Mouse (Mus musculus): ENCODE measurements around the gene Socs7.

DNA sequence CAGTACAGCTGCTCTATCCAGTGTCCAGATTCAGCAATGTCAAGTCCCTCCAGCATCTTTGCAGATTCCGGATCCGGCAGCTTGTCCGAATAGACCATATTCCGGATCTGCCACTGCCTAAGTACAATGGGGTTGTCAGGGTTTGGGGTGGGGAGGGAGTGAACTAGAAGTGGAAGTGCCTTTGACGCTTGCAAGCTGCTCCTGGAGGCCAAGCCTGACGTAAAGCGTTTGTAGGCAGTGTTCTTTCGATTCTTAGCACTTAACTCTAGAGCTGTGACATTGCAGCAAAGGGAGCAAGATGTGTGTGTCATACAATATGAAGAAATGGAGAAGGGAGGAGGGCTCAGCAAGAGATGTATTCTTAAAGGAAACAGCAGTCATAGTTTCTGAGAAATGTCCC is 26.8 kb downstream of the Socs7 start:
- no peak for TF ChIP-seq CHD2 (IDR thresholded peaks at IDR 0.05; ENCODE audit: low read depth, low read length)
- TF ChIP-seq ZC3H11A (IDR thresholded peaks at IDR 0.05; ENCODE audit: borderline replicate concordance, low read depth, low read length): no peak
- TF ChIP-seq HCFC1 (IDR thresholded peaks at IDR 0.05; ENCODE audit: borderline replicate concordance, insufficient read depth, low read length): no peak
- TF ChIP-seq MAFK (IDR thresholded peaks at IDR 0.05; ENCODE audit: insufficient read depth, low read depth, low read length): no peak
